Mouse (Mus musculus): Measurements from ENCODE around the gene Zc3hav1. TPM values are rescaled to one million over a fixed set of nuclear protein-coding genes. Genes with fewer than 3 reads are reported as not detected.
A peak's percentile ranks its signal among the peaks of the same experiment; 100 is the strongest.

Zc3hav1 gene
- polyA plus RNA-seq, 1 experiment from 2014 or later: 24.6 TPM

DNA sequence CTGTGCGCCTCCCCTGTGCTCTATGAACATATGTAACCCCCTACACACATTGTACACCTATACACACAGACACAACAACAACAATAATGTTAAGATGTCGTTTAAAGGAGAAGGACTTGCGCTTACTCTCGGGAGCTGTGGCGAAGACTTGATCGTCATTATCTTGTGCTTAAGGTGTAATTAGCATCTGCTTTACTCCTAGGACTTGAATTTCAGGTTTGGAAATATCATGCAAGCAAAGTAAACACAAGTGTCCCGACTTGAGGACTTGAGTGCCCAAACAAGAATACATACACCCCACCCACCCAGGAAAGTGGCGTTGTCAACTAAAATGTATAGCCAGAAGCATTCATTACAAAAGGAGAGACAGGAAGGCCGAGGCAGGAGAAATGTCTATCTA is 4.6 kb downstream of the Zc3hav1 start:
- Histone ChIP-seq H3K4me1 (replicated peaks) (peaks cover 71% of the 10 kb centered on the region), H3K27ac (peak overlapping the region; percentile 99), H3K4me3 (replicated peaks) (peak overlapping the region; percentile 39), H3K9ac (peak overlapping the region; percentile 46; the same call in 1 of the 2 replicates), H3K4me2 (peak overlapping the region; percentile 63), H3K9me3 (replicated peaks) (no peaks in the 10 kb centered on the region), H3K27me3 (no peaks in the 10 kb centered on the region), H3K36me3 (peaks cover 41% of the 10 kb centered on the region)
- WGBS (ENCODE audit: insufficient replicate concordance): 72% methylated on average over 9 of the region's 9 CpGs
- no peak for DNase-seq
- ATAC-seq (ENCODE audit: low read depth): no peak

DNA sequence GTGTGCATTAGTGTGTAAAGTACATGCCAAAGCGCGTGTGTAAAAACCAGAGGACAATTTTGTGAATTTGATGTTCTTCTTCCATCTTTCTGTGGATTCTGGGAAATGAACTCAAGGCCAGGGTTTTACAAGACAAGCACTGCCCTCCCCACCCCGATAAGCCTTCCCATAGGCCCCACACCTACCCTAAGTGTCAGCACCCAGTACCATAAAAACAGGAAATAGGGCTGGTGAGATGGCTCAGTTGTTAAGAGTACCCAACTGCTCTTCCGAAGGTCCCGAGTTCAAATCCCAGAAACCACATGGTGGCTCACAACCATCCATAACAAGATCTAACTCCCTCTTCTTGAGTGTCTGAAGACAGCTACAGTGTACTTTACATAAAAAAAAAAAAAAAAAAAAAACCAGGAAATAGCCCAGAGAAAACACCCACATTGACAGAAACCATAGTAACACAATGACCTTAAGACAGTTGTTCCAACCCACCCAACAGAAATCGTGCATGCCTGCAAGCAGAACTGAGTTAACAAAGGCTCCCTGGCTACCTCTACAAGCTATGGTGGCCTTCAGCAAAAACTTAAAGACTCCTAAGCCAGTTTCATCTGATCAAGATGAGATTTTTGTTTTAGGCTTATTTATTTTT is 5.5 kb downstream of the Zc3hav1 start:
- Histone ChIP-seq H3K4me2 (peak overlapping the region; percentile 63), H3K9ac (peak overlapping the region; percentile 46), H3K4me1 (replicated peaks) (peaks cover 79% of the 10 kb centered on the region), H3K9me3 (replicated peaks) (no peaks in the 10 kb centered on the region), H3K4me3 (replicated peaks) (peak overlapping the region; percentile 39), H3K36me3 (peaks cover 48% of the 10 kb centered on the region), H3K27me3 (no peaks in the 10 kb centered on the region), H3K27ac (peak overlapping the region; percentile 99)
- 68% methylated on average over 6 of the region's 6 CpGs for WGBS (ENCODE audit: insufficient replicate concordance)
- DNase-seq: no peak
- no peak for ATAC-seq (ENCODE audit: low read depth)

DNA sequence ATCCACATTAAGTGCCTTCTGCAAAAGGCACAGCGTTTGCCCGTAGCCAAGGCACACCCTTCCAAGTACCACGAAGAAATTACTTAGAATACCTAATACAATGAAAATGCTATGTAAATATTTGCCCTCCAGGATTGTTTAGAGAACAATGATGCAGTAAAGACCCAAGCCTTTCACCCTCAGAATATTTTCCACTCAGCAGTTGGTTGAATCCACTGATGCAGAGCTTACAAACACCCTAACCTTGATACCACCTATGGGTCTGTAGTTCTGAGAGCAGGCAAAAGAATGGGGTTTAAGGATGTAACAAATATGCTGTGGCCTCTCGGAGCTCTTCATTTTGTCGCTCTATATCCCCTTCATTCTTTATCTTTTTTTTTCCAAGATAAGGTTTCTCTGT is 6.5 kb downstream of the Zc3hav1 start:
- Histone ChIP-seq H3K4me2 (peak overlapping the region; percentile 63), H3K27ac (peak overlapping the region; percentile 99), H3K9me3 (replicated peaks) (no peaks in the 10 kb centered on the region), H3K36me3 (peaks cover 48% of the 10 kb centered on the region), H3K9ac (peak overlapping the region; percentile 49), H3K4me3 (replicated peaks) (peak overlapping the region; percentile 12; the same call in 1 of the 2 replicates), H3K27me3 (no peaks in the 10 kb centered on the region), H3K4me1 (replicated peaks) (peaks cover 89% of the 10 kb centered on the region)
- DNase-seq (no peak), ATAC-seq (ENCODE audit: low read depth) (no peak)
- WGBS (ENCODE audit: insufficient replicate concordance): 47% methylated on average over 5 of the region's 5 CpGs

DNA sequence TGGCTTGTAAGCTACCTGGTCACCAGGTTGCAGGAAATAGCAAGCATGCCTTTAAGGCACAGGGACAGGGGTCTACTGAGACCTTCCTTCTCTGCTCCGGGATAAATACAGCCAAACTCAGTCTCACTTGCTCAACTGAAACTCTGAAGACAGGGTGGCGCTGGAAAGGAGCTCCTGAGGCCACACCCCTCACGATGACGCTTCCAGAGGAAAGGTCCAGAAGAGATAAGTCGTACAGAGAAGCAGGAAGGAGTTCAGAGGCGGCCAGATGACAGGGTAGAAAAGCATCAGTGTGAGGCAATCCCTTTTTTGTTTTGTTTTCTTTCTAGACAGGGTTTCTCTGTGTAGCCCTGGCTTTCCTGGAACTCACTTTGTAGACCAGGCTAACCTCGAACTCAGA is 8.6 kb downstream of the Zc3hav1 start:
- WGBS (ENCODE audit: insufficient replicate concordance): 5% methylated on average over 7 of the region's 7 CpGs
- Histone ChIP-seq H3K4me1 (replicated peaks) (peaks cover 94% of the 10 kb centered on the region), H3K27ac (peak overlapping the region; percentile 99), H3K36me3 (peaks cover 39% of the 10 kb centered on the region), H3K4me3 (replicated peaks) (peak overlapping the region; percentile 39), H3K9ac (peak overlapping the region; percentile 79), H3K27me3 (no peaks in the 10 kb centered on the region), H3K4me2 (peak overlapping the region; percentile 88), H3K9me3 (replicated peaks) (no peaks in the 10 kb centered on the region)
- peak; percentile 88 for DNase-seq
- ATAC-seq (ENCODE audit: low read depth): peak; percentile 73

DNA sequence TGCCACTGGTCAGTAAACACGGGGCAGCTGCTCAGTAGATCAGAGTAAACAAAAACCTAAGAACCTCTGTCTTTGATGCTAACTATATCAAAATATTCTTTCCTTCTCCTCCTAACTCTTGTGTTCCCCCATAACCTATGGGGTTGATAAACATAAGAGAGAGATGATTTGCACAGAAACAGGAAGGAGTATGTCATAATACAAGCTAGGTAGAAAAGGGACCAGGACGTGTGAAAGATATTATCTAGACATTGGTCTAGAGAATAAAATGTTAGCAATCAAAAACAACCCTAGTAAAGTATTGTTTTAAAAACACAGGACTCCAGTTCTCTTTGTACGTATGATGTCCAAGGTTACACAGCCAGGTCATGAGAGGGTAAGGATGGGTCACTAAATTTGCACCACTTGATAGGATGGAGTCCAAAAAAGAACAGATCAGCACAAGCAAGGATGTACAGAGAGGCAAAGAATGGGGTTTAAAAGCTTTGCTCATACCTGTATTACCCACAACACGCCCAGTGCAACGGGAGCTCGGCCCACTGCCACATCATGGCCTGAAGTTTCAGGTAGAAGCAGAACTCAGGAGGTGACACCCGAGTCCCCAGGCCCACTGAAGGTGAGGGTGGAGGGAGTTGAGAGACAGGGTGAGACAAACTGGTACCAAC is 10.3 kb downstream of the Zc3hav1 start:
- H3K27ac ChIP-seq: peak overlapping the region; percentile 99
- H3K36me3 ChIP-seq: peaks cover 39% of the 10 kb centered on the region
- WGBS (ENCODE audit: insufficient replicate concordance): 58% methylated on average over 7 of the region's 7 CpGs
- peak overlapping the region; percentile 88 for H3K4me2 ChIP-seq
- H3K27me3 ChIP-seq: no peaks in the 10 kb centered on the region
- peaks cover 94% of the 10 kb centered on the region for H3K4me1 ChIP-seq (replicated peaks)
- ATAC-seq (ENCODE audit: low read depth) (no peak), DNase-seq (no peak)
- H3K9ac ChIP-seq: peak overlapping the region; percentile 79
- H3K4me3 ChIP-seq (replicated peaks): peak overlapping the region; percentile 55
- H3K9me3 ChIP-seq (replicated peaks): no peaks in the 10 kb centered on the region

DNA sequence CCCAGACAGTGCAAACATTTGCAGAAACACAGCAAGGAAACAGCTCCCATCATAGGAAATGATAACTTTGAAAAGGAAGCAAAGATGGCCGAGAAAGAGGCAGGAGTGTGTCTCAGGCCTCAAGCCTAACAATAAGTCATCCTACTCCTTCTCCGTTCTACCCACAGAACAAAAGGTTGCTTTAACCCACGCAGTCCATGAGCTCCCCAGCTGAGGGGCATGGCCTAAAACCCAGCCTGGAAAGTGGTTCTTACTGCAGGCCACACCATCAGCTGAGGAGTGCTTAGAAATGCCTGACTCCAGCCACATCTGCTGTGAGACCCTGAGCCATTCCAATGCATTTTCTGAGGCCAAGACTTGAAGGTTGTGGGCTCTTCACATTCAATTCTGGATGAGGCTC is 10.8 kb downstream of the Zc3hav1 start:
- Histone ChIP-seq H3K4me1 (replicated peaks) (peaks cover 94% of the 10 kb centered on the region), H3K9me3 (replicated peaks) (no peaks in the 10 kb centered on the region), H3K4me2 (peak overlapping the region; percentile 88), H3K27me3 (no peaks in the 10 kb centered on the region), H3K4me3 (replicated peaks) (peak overlapping the region; percentile 55), H3K36me3 (peaks cover 39% of the 10 kb centered on the region), H3K27ac (peak overlapping the region; percentile 99), H3K9ac (peak overlapping the region; percentile 79)
- no peak for ATAC-seq (ENCODE audit: low read depth)
- 21% methylated on average over 3 of the region's 3 CpGs for WGBS (ENCODE audit: insufficient replicate concordance)
- no peak for DNase-seq

DNA sequence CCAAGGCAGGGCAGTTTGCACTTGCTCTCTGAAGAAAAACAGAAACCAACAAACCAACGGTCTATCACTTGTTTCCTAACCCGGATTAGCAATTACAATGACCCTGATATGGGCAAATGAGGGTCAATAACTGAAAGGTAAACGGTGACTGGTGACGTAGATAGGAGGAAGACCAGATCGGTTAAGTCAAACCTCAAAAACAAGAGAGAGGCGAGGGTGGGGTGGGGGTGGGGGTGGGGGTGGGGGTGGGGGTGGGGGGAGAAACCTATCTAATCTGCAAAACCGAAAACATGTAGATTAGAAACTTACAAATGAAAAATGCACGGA is 11.8 kb downstream of the Zc3hav1 start:
- Histone ChIP-seq H3K27ac (peak overlapping the region; percentile 99), H3K9me3 (replicated peaks) (no peaks in the 10 kb centered on the region), H3K36me3 (peaks cover 47% of the 10 kb centered on the region), H3K27me3 (no peaks in the 10 kb centered on the region), H3K4me3 (replicated peaks) (peak overlapping the region; percentile 55), H3K4me2 (peak overlapping the region; percentile 88), H3K9ac (peak overlapping the region; percentile 79), H3K4me1 (replicated peaks) (peaks cover 91% of the 10 kb centered on the region)
- 6% methylated on average over 8 of the region's 8 CpGs for WGBS (ENCODE audit: insufficient replicate concordance)
- no peak for DNase-seq
- ATAC-seq (ENCODE audit: low read depth): no peak

DNA sequence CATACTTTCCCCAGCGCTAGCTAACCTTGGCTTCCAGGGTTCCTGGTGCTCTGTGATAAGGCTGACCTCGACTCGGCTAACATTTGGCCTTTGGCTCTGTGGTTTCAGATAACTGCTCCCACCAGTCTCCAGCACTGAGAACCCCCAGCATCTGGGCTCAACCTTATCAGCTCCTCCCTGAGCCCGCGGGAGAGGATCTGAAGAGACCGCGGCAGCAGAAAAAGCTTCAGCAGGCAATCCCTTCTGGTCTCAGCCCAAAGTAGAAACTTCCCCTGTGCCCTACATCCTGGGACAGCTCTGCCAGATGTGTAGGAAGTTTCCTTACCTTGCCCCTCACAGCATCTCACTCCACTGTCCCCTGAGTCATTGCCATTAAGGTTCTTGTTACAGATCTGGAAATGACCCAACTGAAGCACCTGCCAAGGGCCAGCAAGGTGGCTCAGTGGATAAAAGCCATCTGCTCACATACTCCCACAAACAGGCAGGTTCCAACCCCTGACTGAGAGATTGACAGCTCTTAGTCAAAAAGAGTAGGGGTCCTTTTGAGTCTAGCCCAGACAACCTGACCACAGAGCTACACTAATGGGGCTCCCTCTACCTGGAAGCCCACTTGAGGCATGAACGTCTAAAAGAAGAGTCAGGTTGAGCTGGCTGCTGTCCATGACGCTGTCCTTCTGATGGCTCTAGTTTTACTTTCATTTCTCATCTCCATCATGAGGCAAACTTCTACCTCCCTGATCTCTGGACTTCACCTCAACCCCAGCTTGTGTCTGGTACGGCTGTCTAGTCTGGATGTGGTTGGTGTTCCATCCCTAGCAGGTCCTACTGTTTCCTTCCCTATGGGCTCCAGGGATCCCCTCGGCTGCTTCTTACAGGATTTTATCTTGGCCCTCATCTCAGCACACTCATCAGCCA is 12.4 kb downstream of the Zc3hav1 start:
- Histone ChIP-seq H3K9ac (peak overlapping the region; percentile 79), H3K36me3 (peaks cover 49% of the 10 kb centered on the region), H3K4me3 (replicated peaks) (peak overlapping the region; percentile 55), H3K27me3 (no peaks in the 10 kb centered on the region), H3K27ac (peak overlapping the region; percentile 99), H3K4me2 (peak overlapping the region; percentile 88), H3K9me3 (replicated peaks) (no peaks in the 10 kb centered on the region), H3K4me1 (replicated peaks) (peaks cover 89% of the 10 kb centered on the region)
- 3% methylated on average over 11 of the region's 11 CpGs for WGBS (ENCODE audit: insufficient replicate concordance)
- ATAC-seq (ENCODE audit: low read depth): peak; percentile 91
- peak; percentile 90 for DNase-seq

DNA sequence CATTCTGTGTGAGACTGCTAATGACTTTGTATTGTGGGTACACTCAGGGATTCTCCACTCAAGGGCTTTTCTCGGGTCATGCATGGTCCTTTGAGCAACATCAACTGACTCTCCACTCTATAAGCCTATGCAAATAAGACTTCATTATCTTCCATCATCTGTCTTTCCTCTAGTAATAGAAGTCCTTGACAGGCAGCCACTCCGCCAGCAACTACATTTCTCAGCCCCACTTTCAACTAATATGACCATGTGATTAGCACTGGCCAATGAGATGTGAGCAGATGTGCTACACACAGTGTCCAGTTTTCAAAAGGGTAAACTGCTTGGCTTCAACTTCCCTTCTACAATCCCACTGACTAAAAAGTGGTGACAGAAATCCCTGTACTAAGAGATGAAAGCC is 15.3 kb downstream of the Zc3hav1 start:
- WGBS (ENCODE audit: insufficient replicate concordance): 66% methylated on average over 2 of the region's 2 CpGs
- Histone ChIP-seq H3K36me3 (peaks cover 68% of the 10 kb centered on the region), H3K4me1 (replicated peaks) (peaks cover 68% of the 10 kb centered on the region), H3K27me3 (no peaks in the 10 kb centered on the region), H3K27ac (peak overlapping the region; percentile 62), H3K4me3 (replicated peaks) (no peak overlapping the region), H3K9me3 (replicated peaks) (no peaks in the 10 kb centered on the region), H3K4me2 (peak overlapping the region; percentile 61), H3K9ac (peak overlapping the region; percentile 71; the same call in 1 of the 2 replicates)
- ATAC-seq (ENCODE audit: low read depth) (no peak), DNase-seq (no peak)

DNA sequence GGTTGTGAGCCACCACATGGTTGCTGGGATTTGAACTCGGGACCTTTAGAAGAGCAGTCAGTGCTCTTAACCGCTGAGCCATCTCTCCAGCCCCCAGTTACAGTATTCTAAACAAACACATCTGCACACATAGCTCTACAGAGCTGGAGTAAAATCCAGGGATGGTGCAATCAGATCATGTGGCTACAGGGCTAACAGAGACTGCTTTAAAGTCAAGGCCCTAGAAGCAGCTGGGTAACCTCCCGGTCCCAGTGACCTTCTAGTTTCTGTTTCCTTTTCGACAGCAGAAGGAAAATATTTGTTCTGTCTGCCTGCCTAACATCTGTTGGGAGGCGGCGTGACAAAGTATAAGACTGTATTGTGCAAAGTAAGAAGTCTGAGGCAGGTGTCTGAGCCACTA is 16.5 kb downstream of the Zc3hav1 start:
- WGBS (ENCODE audit: insufficient replicate concordance): 79% methylated on average over 6 of the region's 6 CpGs
- Histone ChIP-seq H3K27ac (peak overlapping the region; percentile 62), H3K9ac (no peak overlapping the region), H3K4me1 (replicated peaks) (peaks cover 56% of the 10 kb centered on the region), H3K36me3 (peaks cover 79% of the 10 kb centered on the region), H3K4me2 (0 out of 2 replicates have a peak overlapping the region, but pooled peaks have one; percentile 1), H3K9me3 (replicated peaks) (no peaks in the 10 kb centered on the region), H3K27me3 (no peaks in the 10 kb centered on the region), H3K4me3 (replicated peaks) (no peak overlapping the region)
- ATAC-seq (ENCODE audit: low read depth) (no peak), DNase-seq (no peak)

DNA sequence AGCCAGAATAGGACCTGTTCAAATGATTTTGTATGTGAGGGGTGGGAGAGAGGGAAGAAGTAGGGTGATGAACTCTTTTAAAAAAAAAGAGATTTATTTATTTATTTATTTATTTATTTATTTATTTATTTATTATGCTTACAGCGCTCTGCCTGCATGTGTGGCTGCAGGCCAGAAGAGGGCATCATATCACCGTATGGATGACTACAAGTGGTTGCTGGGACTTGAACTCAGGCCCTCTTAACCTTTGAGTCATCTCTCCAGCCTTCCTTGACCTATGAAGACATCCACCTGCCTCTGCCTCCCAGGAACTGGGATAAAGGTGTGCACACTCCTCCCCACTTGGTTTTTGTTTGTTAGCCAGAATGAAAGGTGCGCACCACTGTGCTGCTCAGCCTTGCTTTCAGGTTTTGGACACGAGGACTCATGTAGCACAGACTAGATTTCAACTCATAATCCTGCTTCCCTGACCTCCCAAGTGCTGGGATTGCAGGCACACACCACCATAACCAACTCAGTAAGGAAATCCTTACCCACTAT is 17.2 kb downstream of the Zc3hav1 start:
- H3K4me3 ChIP-seq (replicated peaks): no peak overlapping the region
- peaks cover 86% of the 10 kb centered on the region for H3K36me3 ChIP-seq
- H3K27ac ChIP-seq: no peak overlapping the region
- no peak overlapping the region for H3K4me2 ChIP-seq
- ATAC-seq (ENCODE audit: low read depth): no peak
- no peak for DNase-seq
- H3K9ac ChIP-seq: no peak overlapping the region
- no peaks in the 10 kb centered on the region for H3K27me3 ChIP-seq
- WGBS (ENCODE audit: insufficient replicate concordance): 87% methylated on average over 4 of the region's 4 CpGs
- H3K4me1 ChIP-seq (replicated peaks): peaks cover 52% of the 10 kb centered on the region
- no peaks in the 10 kb centered on the region for H3K9me3 ChIP-seq (replicated peaks)
